Mouse (Mus musculus): ENCODE results near the gene Muc4.

Muc4 gene

DNA sequence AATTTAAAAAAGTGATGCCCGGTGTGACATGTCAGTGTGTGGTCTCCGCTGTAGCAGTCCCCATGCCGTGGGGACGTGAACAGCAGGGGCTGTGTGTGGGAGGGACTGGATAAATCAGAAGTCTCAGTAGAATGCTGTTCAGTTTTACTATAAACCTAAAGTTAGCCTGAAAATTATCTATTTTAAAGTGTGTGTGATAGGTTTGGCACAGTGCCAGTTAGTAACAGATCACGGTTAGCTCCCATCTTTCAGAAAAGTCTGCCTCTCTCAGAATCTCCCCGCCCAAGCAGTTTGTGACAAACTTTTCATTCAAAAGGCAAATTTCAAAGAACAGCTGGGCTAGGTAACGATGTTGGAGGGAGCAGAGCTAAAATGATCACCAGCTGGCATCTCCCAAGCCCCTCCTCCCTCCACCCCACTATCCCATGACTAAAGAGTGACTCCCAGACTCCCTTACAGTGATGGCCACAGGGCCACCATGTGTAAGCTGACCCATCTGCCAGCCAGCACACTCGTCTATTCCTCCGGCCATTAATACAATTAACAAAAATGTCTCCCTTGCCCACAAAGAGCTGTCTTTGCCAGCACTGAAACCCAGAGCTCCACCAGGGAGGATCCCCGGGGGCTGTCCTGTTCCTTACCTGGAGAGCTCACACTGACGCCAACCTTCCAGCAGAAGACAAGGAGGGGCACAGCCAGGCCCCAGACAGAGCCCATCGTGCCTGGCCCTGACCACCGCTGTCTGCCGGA, 61.2 kb downstream of the Muc4 start:
- Histone ChIP-seq H3K4me1 (replicated peaks; ENCODE audit: low read depth, low read length) (peaks cover 38% of the 10 kb centered on the region), H3K27me3 (ENCODE audit: insufficient read depth, low read length) (no peaks in the 10 kb centered on the region), H3K4me3 (replicated peaks; ENCODE audit: low read length) (no peak overlapping the region), H3K36me3 (ENCODE audit: insufficient read depth, low read length) (no peaks in the 10 kb centered on the region), H3K9me3 (ENCODE audit: low read length) (no peaks in the 10 kb centered on the region)
- no peak for TF ChIP-seq POU5F1 (IDR thresholded peaks at IDR 0.05; ENCODE audit: borderline replicate concordance, low read length)
- no peak for TF ChIP-seq NANOG (IDR thresholded peaks at IDR 0.05; ENCODE audit: borderline replicate concordance, low read length)
- no peak for TF ChIP-seq CTCF (conservative IDR thresholded peaks at IDR 0.05; ENCODE audit: low read length)

DNA sequence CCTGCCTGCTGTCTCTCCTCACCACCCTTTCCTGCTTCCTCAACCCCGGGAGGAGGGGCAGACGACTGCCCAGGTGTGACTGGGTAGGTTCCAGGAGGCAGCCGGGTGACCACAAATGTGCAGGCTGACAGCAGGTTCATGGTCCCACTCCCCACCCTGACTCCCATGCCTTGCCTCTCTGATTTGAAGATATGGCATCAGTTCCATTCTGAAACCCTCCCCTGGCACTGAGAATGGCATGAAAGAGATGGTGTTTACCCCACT, 61.7 kb downstream of the Muc4 start, which contains the start of gene Muc20:
Muc20 (minus strand) TSS at position 10 of the 264 bp plus-strand sequence.
- no peak for TF ChIP-seq CTCF (conservative IDR thresholded peaks at IDR 0.05; ENCODE audit: low read length)
- TF ChIP-seq NANOG (IDR thresholded peaks at IDR 0.05; ENCODE audit: borderline replicate concordance, low read length), result no peak
- no peaks in the 10 kb centered on the region for H3K36me3 ChIP-seq (ENCODE audit: insufficient read depth, low read length)
- H3K4me3 ChIP-seq (replicated peaks; ENCODE audit: low read length), result no peak within 1 kb of the TSS
- no peaks in the 10 kb centered on the region for H3K9me3 ChIP-seq (ENCODE audit: low read length)
- peaks cover 42% of the 10 kb centered on the region for H3K4me1 ChIP-seq (replicated peaks; ENCODE audit: low read depth, low read length)
- no peaks in the 10 kb centered on the region for H3K27me3 ChIP-seq (ENCODE audit: insufficient read depth, low read length)

DNA sequence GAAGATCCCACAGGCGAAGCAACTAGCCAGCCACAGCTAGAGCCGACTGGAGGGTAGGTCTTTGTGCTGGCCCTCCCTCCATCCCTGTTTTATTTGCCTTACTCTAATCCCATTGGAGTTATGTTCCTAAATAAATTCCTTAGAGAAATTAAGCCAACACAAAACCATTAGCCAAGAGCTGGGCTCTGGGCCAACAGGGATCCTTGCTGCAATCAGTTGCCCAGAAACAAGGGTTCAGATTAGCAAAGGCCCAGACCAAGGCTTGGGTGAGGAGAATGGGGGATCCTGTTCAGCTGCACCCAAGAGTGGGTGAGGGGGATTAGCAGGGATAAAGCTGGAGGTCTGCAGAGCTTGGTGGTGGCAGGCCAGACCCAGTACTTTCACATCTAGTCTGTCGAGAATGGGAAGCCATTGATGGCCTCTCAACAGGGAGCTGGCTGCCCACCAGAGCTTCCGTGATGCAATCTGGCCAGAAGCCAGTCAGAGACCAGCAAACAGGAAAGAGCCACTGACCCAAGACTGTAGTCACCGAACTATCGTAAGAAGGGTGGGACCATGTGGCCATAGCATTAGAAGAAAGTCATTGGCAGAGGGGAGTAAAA, 67.7 kb downstream of the Muc4 start:
- Histone ChIP-seq H3K36me3 (ENCODE audit: insufficient read depth, low read length) (no peaks in the 10 kb centered on the region), H3K4me1 (replicated peaks; ENCODE audit: low read depth, low read length) (peaks cover 87% of the 10 kb centered on the region), H3K4me3 (replicated peaks; ENCODE audit: low read length) (no peak overlapping the region), H3K9me3 (ENCODE audit: low read length) (peaks cover 5% of the 10 kb centered on the region; the same call in 1 of the 2 replicates), H3K27me3 (ENCODE audit: insufficient read depth, low read length) (no peaks in the 10 kb centered on the region)
- no peak for TF ChIP-seq CTCF (conservative IDR thresholded peaks at IDR 0.05; ENCODE audit: low read length)
- TF ChIP-seq POU5F1 (IDR thresholded peaks at IDR 0.05; ENCODE audit: borderline replicate concordance, low read length), result no peak
- no peak for TF ChIP-seq NANOG (IDR thresholded peaks at IDR 0.05; ENCODE audit: borderline replicate concordance, low read length)

DNA sequence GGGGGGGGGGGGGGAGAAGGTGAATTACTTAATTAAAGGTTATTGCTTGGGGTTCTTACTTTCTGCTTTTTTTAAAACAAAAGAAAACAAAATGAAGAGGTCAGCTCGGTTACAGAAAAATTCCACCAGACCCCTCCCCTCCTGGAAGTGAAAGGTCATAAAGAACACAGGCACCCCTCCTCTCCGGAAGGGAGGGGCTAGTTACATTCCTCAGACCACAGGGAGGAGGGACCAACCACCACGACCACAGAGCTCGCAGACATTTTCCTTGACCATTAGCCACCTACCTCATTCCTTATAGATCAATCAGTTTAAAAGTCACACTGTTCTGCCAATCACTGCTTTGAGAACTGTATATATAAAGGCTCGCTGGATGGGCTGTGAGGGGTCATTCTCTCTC, 68.2 kb downstream of the Muc4 start:
- Histone ChIP-seq H3K4me1 (replicated peaks; ENCODE audit: low read depth, low read length) (peaks cover 82% of the 10 kb centered on the region), H3K9me3 (ENCODE audit: low read length) (peaks cover 5% of the 10 kb centered on the region; the same call in 1 of the 2 replicates), H3K36me3 (ENCODE audit: insufficient read depth, low read length) (no peaks in the 10 kb centered on the region), H3K4me3 (replicated peaks; ENCODE audit: low read length) (no peak overlapping the region), H3K27me3 (ENCODE audit: insufficient read depth, low read length) (no peaks in the 10 kb centered on the region)
- TF ChIP-seq POU5F1 (IDR thresholded peaks at IDR 0.05; ENCODE audit: borderline replicate concordance, low read length) (no peak), NANOG (IDR thresholded peaks at IDR 0.05; ENCODE audit: borderline replicate concordance, low read length) (no peak), CTCF (conservative IDR thresholded peaks at IDR 0.05; ENCODE audit: low read length) (no peak)

DNA sequence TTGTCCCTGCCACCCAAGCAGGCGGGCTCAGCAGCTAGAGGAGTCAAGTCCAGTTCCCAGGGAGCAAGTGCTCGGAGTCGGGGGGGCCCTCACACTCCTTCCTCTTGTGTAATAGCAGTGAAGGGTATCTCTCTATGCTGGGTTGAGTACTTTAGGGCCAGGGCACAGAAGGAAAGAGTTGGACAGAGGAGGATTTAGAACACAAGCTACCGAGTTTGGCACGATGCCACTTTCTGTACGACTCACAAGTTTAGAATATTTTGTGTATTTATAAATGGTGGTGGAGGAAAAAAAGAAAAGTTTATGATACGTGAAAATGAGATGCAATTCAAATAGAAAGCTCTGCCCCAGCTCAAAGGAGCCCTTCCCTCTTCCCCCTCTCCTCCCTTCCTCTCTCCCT, 69.5 kb downstream of the Muc4 start:
- Histone ChIP-seq H3K36me3 (ENCODE audit: insufficient read depth, low read length) (no peaks in the 10 kb centered on the region), H3K4me1 (replicated peaks; ENCODE audit: low read depth, low read length) (peaks cover 71% of the 10 kb centered on the region), H3K9me3 (ENCODE audit: low read length) (peaks cover 5% of the 10 kb centered on the region; the same call in 1 of the 2 replicates), H3K27me3 (ENCODE audit: insufficient read depth, low read length) (no peaks in the 10 kb centered on the region), H3K4me3 (replicated peaks; ENCODE audit: low read length) (no peak overlapping the region)
- no peak for TF ChIP-seq POU5F1 (IDR thresholded peaks at IDR 0.05; ENCODE audit: borderline replicate concordance, low read length)
- TF ChIP-seq CTCF (conservative IDR thresholded peaks at IDR 0.05; ENCODE audit: low read length), result no peak
- TF ChIP-seq NANOG (IDR thresholded peaks at IDR 0.05; ENCODE audit: borderline replicate concordance, low read length), result no peak

DNA sequence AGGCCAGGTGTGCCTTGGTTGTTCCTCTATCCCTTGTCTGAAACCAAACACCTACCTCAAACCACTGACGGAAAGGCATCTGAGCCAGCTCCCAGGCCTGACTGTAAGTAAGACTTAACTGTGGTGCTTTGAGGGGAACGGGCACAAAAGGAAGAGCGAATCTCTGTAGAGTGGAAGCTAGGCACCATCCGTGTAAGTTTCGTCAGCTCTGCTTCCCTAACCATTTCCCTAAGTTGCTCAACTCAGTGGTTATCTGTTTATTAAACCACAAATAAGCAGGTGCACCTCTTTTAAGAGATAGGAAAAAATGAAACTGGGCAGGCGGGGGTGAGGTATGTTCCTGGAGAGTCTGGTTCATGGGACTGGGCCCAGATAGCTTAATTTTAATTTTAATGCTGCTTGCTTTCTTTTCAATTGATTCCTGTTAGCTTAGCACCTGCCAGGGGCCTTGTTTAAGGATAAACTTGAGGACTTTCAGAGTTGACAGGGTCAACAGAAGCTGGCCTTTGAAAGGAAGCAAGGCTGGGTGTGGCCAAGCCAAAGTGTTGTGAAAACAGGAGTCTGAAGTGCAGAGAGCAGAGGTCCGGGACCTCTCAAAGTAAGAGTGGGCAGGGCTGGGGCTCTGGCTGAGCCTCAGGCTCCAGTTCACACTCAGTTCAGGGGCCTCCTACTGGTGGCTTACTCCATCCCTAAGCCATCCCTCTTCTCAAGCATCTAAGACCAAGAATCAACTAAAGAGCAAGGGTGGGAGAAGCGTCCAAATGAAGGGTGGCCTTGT, 71.9 kb downstream of the Muc4 start:
- no peaks in the 10 kb centered on the region for H3K27me3 ChIP-seq (ENCODE audit: insufficient read depth, low read length)
- TF ChIP-seq POU5F1 (IDR thresholded peaks at IDR 0.05; ENCODE audit: borderline replicate concordance, low read length) (no peak), CTCF (conservative IDR thresholded peaks at IDR 0.05; ENCODE audit: low read length) (no peak), NANOG (IDR thresholded peaks at IDR 0.05; ENCODE audit: borderline replicate concordance, low read length) (no peak)
- H3K36me3 ChIP-seq (ENCODE audit: insufficient read depth, low read length), result no peaks in the 10 kb centered on the region
- peaks cover 5% of the 10 kb centered on the region; the same call in 1 of the 2 replicates for H3K9me3 ChIP-seq (ENCODE audit: low read length)
- no peak overlapping the region for H3K4me3 ChIP-seq (replicated peaks; ENCODE audit: low read length)
- H3K4me1 ChIP-seq (replicated peaks; ENCODE audit: low read depth, low read length), result peaks cover 58% of the 10 kb centered on the region

DNA sequence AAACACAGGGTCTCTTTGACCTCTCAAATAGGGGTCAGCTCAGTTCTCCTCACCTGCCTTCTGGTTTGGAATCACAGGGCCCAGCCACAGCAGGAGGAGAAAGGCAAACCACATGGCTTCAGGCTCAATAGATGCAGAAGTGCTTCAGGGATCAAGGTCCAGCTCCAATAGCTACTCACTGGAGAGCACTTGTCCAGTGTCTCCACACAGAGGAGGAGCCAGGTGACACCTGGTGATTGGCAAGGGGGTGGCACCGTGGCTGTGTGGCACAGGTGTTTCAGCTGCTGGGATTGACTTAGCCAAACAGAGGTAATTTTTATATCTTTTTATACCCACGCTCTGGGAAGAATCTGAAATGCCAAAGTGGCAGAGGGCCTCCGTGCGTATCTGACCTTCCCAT, 74.6 kb downstream of the Muc4 start, which contains the start of gene Smbd1:
Smbd1 (minus strand) TSS at position 157 of the 400 bp plus-strand sequence.
- Histone ChIP-seq H3K27me3 (ENCODE audit: insufficient read depth, low read length) (no peaks in the 10 kb centered on the region), H3K36me3 (ENCODE audit: insufficient read depth, low read length) (no peaks in the 10 kb centered on the region), H3K4me3 (replicated peaks; ENCODE audit: low read length) (no peak within 1 kb of the TSS), H3K9me3 (ENCODE audit: low read length) (no peaks in the 10 kb centered on the region), H3K4me1 (replicated peaks; ENCODE audit: low read depth, low read length) (peaks cover 58% of the 10 kb centered on the region)
- TF ChIP-seq POU5F1 (IDR thresholded peaks at IDR 0.05; ENCODE audit: borderline replicate concordance, low read length) (no peak), NANOG (IDR thresholded peaks at IDR 0.05; ENCODE audit: borderline replicate concordance, low read length) (no peak), CTCF (conservative IDR thresholded peaks at IDR 0.05; ENCODE audit: low read length) (no peak)

DNA sequence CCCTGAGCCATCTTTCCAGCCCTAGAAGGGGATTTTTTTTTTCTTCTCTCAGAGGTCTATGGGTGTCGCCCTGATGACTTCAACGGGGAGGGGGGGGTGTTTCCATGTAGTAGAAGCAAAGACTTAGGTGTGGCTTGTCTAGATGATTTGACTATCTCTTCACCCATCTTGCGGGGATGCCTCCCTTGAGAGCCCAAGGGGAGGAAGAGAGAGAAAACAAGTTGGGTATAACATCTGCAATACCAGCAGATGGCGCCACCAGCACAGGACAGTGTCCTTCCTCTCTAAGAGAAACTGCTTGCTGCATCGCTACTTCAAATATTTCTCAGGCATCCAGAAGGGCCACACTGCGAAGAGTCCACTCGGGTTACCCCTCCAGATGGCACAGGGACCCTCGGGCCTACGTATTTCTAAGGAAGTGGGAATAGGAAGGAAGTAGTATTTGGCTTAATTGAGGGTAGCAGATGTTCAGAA, 77.2 kb downstream of the Muc4 start:
- no peak for TF ChIP-seq NANOG (IDR thresholded peaks at IDR 0.05; ENCODE audit: borderline replicate concordance, low read length)
- TF ChIP-seq POU5F1 (IDR thresholded peaks at IDR 0.05; ENCODE audit: borderline replicate concordance, low read length), result no peak
- TF ChIP-seq CTCF (conservative IDR thresholded peaks at IDR 0.05; ENCODE audit: low read length), result peak; percentile 46
- peaks cover 53% of the 10 kb centered on the region for H3K4me1 ChIP-seq (replicated peaks; ENCODE audit: low read depth, low read length)
- peaks cover 4% of the 10 kb centered on the region; the same call in 1 of the 2 replicates for H3K27me3 ChIP-seq (ENCODE audit: insufficient read depth, low read length)
- no peaks in the 10 kb centered on the region for H3K36me3 ChIP-seq (ENCODE audit: insufficient read depth, low read length)
- no peaks in the 10 kb centered on the region for H3K9me3 ChIP-seq (ENCODE audit: low read length)
- H3K4me3 ChIP-seq (replicated peaks; ENCODE audit: low read length), result peak overlapping the region; percentile 45; the same call in 1 of the 2 replicates

All from E14TG2a.4 (cell line).